Mouse (Mus musculus) hindbrain, embryonic 12.5 days (tissue): ENCODE measurements around the gene Atxn7l2. TPM values are rescaled to one million over a fixed set of nuclear protein-coding genes. Genes with fewer than 3 reads are reported as not detected.

ENCODE experiments used
- ATAC-seq: fragments of 200-750 bp; cut with Nextera tagmentation; 2 replicates; pipeline ENCODE4 v1.8.0; 2017; ENCODE audit warnings: moderate TSS enrichment; ENCODE audit not compliant: low FRiP score
- H3K27ac ChIP-seq: fragments of 300-500 bp; sonication (generic); 2 replicates; pipeline ENCODE4 v1.5.1; 2016; ENCODE audit warnings: mild to moderate bottlenecking
- H3K27me3 ChIP-seq: fragments of 300-500 bp; sonication (generic); 2 replicates; pipeline ENCODE4 v1.6.1; 2016; ENCODE audit warnings: mild to moderate bottlenecking
- H3K36me3 ChIP-seq: fragments of 300-500 bp; sonication (generic); 2 replicates; pipeline ENCODE4 v1.6.1; 2016; ENCODE audit warnings: mild to moderate bottlenecking
- H3K4me1 ChIP-seq: fragments of 300-500 bp; sonication (generic); 2 replicates; pipeline ENCODE4 v1.6.1; 2016
- H3K4me2 ChIP-seq: fragments of 300-500 bp; sonication (generic); replicated peaks from 2 replicates; pipeline ENCODE4 v1.6.1; 2016; ENCODE audit warnings: mild to moderate bottlenecking
- H3K4me3 ChIP-seq: fragments of 300-500 bp; sonication (generic); 2 replicates; pipeline ENCODE4 v1.5.1; 2016; ENCODE audit warnings: mild to moderate bottlenecking
- H3K9ac ChIP-seq: fragments of 300-500 bp; sonication (generic); 2 replicates; pipeline ENCODE4 v1.6.1; 2016; ENCODE audit warnings: mild to moderate bottlenecking, moderate library complexity
- H3K9me3 ChIP-seq: fragments of 300-500 bp; sonication (generic); replicated peaks from 2 replicates; pipeline ENCODE4 v1.6.1; 2016; ENCODE audit warnings: mild to moderate bottlenecking
- WGBS: fragments of 180-500 bp; shearing (Covaris S2); methylation state at CpG from one replicate; pipeline ENCODE4 v1.1.7; 2016; 5-methylcytosine and 5-hydroxymethylcytosine counted together
- polyA plus RNA-seq: library from polyadenylated mRNA; unstranded; fragments of >200 nt; fragmentation: Nextera tagmentation; extraction: Ambion mirVana; gene quantifications from 2 replicates; pipeline ENCODE4 v1.2.1, GENCODE M21; 2016

The Atxn7l2 gene
- polyA plus RNA-seq, 1 experiment from 2014 or later, result 27.6 TPM

DNA sequence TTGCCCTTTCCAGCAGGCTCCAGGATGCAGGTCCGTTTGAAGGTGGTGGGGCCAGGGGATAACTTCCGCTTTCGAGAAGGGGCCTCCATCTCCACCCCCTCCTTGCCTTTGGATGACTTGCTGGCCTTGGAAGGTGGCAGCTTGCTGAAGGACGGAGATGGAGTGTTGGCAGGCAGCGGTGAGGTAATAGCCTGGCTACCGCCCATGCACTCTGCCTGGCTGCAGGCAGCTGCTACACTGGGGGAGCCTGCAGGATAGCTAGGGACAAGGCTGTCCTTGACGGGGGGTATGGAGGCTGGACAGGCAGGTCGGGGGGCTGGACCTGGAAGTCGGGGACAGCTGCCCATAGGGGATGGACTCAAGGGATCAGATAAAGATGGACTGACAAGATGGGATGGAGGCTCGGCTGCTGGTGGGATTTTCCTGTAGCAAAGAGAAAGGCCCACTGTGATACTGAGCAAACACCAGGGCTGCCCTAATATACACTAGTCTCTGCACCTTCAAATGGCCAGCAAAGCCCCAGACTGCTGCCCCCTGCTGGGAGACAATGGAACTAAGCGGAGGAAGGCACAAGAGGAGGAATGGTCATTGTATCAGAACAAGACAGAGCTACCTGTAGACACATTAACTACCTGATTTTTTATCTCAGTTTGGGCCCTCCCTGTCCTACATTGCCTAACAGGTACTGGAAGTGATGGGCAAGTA is 7.0 kb downstream of the Atxn7l2 start:
- H3K9ac ChIP-seq, result no peak overlapping the region
- H3K27ac ChIP-seq, result 0 out of 2 replicates have a peak overlapping the region, but pooled peaks have one; percentile 4
- no peak overlapping the region for H3K4me2 ChIP-seq
- 83% methylated on average over 11 of the region's 11 CpGs for WGBS
- no peak overlapping the region for H3K4me3 ChIP-seq
- H3K9me3 ChIP-seq, result no peaks in the 10 kb centered on the region
- no peaks in the 10 kb centered on the region for H3K27me3 ChIP-seq
- peaks cover 71% of the 10 kb centered on the region for H3K36me3 ChIP-seq
- ATAC-seq, result no peak
- peaks cover 33% of the 10 kb centered on the region for H3K4me1 ChIP-seq

GRCm38 (mm10) chr3:108203212-108203611 is 7.5 kb downstream of the Atxn7l2 start:
- Histone ChIP-seq H3K27ac (no peak overlapping the region), H3K4me1 (peaks cover 27% of the 10 kb centered on the region), H3K9me3 (no peaks in the 10 kb centered on the region), H3K36me3 (peaks cover 73% of the 10 kb centered on the region), H3K4me2 (no peak overlapping the region), H3K9ac (no peak overlapping the region), H3K4me3 (no peak overlapping the region), H3K27me3 (no peaks in the 10 kb centered on the region)
- ATAC-seq, result no peak
- WGBS, result 90% methylated on average over 13 of the region's 13 CpGs

DNA sequence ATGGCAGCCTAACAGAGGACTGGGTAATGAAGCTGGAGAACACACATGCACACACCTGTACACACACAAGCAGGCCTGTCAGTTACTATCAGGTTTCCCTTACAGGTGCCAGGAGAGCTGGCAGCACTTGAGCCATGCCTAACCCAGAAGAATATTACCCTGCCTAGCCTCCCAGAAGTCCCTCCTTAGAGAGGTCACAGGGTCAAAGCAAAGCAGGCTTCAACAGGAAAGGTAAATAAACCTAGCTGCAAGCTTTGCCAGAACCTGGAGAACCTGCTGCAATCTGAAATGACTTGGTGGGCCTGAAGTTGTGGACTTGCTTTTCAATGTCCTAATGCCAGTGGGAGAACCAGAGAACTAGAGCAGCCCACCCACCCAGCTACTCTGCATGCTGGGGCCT is 8.2 kb downstream of the Atxn7l2 start:
- H3K4me1 ChIP-seq, result peaks cover 26% of the 10 kb centered on the region
- no peak overlapping the region for H3K4me3 ChIP-seq
- no peaks in the 10 kb centered on the region for H3K9me3 ChIP-seq
- no peak for ATAC-seq
- H3K4me2 ChIP-seq, result no peak overlapping the region
- peaks cover 69% of the 10 kb centered on the region for H3K36me3 ChIP-seq
- no peaks in the 10 kb centered on the region for H3K27me3 ChIP-seq
- H3K27ac ChIP-seq, result no peak overlapping the region
- H3K9ac ChIP-seq, result no peak overlapping the region

DNA sequence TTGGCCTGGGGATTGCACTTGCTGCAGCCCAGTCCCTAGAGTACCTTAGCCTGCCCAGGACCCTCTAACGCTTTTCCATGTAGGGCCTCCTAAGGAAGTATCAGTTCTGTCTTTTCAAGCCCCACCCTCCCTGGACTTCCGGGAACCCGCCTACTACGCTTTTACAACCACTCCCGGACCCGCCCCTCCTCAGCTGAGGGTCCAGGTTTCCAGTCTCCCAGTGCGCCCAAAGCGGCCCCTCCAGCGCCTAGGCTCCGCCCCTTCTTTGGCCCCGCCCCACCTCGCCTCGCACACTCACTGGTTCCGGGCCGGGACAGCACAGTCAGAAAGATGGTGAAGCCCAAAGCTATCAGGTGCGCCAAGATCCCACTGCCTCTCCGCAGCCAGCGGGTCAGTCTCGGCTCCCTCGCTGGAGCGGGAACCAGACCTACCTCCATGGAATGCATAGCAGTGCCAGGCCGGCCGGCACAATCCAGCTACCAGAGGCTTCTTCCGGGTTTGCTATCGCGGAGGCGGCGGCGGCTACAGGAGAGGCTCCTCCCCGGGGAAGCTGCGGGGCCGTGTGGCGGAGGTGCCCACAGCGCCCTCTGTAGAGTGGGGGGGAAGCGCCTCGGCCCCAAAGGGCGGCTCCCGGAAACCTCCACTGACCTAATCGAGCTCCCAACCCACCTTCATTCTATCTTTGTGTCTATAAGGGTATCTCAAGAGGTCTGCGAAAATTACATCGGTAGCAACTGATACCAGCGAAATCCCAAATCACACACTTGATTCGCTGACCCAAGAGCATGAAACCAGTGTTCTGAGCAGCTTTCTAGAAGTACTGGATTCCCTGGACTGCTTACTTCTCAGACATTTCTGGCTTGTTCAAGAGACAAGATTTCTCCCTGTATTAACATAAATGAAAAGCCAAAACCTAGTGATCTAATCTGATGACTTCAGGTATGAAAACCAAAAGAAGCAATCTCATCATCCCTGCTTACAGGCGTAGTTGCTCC is 10.1 kb downstream of the Atxn7l2 start, which contains the start of gene Cyb561d1:
Cyb561d1 (minus strand) TSS at position 884 of the 995 bp plus-strand sequence.
- Histone ChIP-seq H3K4me1 (peaks cover 45% of the 10 kb centered on the region), H3K9me3 (no peaks in the 10 kb centered on the region), H3K9ac (peak within 1 kb of the TSS; percentile 54), H3K4me3 (peak within 1 kb of the TSS; percentile 47), H3K27ac (peak within 1 kb of the TSS; percentile 83), H3K36me3 (peaks cover 50% of the 10 kb centered on the region), H3K27me3 (no peaks in the 10 kb centered on the region), H3K4me2 (peak within 1 kb of the TSS; percentile 57)
- ATAC-seq, result peak; percentile 80
- 3% methylated on average over 43 of the region's 44 CpGs for WGBS

DNA sequence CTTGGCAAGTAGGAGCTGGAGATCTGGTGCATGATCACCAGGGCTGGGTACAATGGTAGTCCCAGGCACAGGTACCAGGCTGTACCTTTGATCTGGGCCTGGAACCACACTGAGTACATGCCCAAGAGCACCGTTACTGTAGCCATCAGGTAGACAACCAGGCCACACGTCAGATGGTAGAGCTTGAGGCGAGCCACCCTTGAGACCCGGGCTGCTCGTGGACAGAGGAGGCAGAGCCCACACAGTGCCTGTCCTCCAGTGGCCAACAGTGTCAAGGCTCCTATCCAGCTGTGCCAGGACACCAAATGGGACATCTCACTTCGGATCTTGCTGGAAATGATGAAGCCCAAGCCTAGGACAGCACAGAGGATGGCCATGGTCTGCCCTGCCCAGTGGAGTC is 11.5 kb downstream of the Atxn7l2 start:
- H3K27me3 ChIP-seq, result no peaks in the 10 kb centered on the region
- H3K27ac ChIP-seq, result no peak overlapping the region
- H3K4me1 ChIP-seq, result peaks cover 48% of the 10 kb centered on the region
- ATAC-seq, result no peak
- H3K4me3 ChIP-seq, result no peak overlapping the region
- H3K9ac ChIP-seq, result no peak overlapping the region
- 93% methylated on average over 6 of the region's 6 CpGs for WGBS
- peaks cover 37% of the 10 kb centered on the region for H3K36me3 ChIP-seq
- H3K4me2 ChIP-seq, result no peak overlapping the region
- no peaks in the 10 kb centered on the region for H3K9me3 ChIP-seq

DNA sequence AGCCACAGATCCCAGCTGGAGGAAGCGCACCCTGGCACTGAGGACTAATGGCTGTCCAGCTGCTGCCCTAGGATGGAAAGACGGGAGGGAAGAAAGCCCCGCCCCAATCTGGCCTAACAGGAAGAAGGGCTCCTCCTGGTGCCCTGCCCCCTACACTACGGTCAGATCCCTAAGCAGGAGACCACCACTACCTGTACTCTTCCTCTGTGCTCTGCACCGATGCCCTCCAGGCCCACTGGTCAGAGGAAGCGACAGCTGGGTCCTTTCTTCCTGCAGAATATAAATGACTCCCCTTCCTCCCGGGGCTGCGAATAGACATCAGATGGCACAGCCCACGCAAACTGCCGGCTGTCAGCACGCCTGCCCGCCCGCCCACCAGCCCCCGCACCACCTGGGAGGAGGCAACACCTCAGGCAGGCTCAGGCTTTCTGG is 13.7 kb downstream of the Atxn7l2 start:
- ATAC-seq, result peak; percentile 59
- H3K4me3 ChIP-seq, result no peak overlapping the region
- 20% methylated on average over 14 of the region's 14 CpGs for WGBS
- peak overlapping the region; percentile 45; the same call in 1 of the 2 replicates for H3K9ac ChIP-seq
- H3K9me3 ChIP-seq, result no peaks in the 10 kb centered on the region
- H3K27me3 ChIP-seq, result no peaks in the 10 kb centered on the region
- H3K4me1 ChIP-seq, result peaks cover 44% of the 10 kb centered on the region
- peaks cover 18% of the 10 kb centered on the region; the same call in 1 of the 2 replicates for H3K36me3 ChIP-seq
- peak overlapping the region; percentile 82 for H3K27ac ChIP-seq
- peak overlapping the region; percentile 35 for H3K4me2 ChIP-seq

- no peak for ATAC-seq
- Histone ChIP-seq H3K9me3 (no peaks in the 10 kb centered on the region), H3K9ac (0 out of 2 replicates have a peak overlapping the region, but pooled peaks have one; percentile 45), H3K36me3 (peaks cover 15% of the 10 kb centered on the region; the same call in 1 of the 2 replicates), H3K4me1 (peaks cover 40% of the 10 kb centered on the region), H3K4me3 (no peak overlapping the region), H3K27me3 (no peaks in the 10 kb centered on the region), H3K4me2 (no peak overlapping the region), H3K27ac (peak overlapping the region; percentile 82)
- 76% methylated on average over 7 of the region's 7 CpGs for WGBS
Observed at GRCm38 (mm10) chr3:108195941-108196590, 14.7 kb downstream of the Atxn7l2 start.

DNA sequence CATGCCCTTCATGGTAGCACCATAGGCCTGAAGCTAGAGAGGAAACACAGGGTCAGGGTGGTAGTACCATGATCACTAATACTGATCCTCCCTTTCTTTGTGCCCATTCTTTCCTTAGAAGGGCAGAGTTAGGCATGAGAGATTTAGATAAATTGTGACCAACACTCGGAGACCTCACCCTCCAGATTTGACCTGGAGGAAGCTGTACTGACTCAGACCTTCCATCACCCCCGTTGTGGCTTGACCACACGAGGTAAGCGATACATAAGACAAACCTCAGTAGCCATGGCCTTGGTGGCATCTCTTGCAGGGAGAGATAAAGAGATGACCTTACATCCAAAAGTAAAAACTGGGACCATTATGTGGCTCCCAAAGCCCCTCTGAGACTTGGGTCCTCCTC is 15.4 kb downstream of the Atxn7l2 start:
- Histone ChIP-seq H3K9me3 (no peaks in the 10 kb centered on the region), H3K4me2 (no peak overlapping the region), H3K27ac (peak overlapping the region; percentile 82; the same call in 1 of the 2 replicates), H3K9ac (no peak overlapping the region), H3K4me3 (no peak overlapping the region), H3K4me1 (peaks cover 34% of the 10 kb centered on the region), H3K27me3 (no peaks in the 10 kb centered on the region), H3K36me3 (peaks cover 18% of the 10 kb centered on the region; the same call in 1 of the 2 replicates)
- ATAC-seq, result no peak
- WGBS, result 90% methylated on average over 4 of the region's 4 CpGs

- WGBS, result 75% methylated on average over 4 of the region's 4 CpGs
- Histone ChIP-seq H3K27me3 (no peaks in the 10 kb centered on the region), H3K4me3 (no peak overlapping the region), H3K27ac (no peak overlapping the region), H3K4me1 (peaks cover 37% of the 10 kb centered on the region), H3K9ac (0 out of 2 replicates have a peak overlapping the region, but pooled peaks have one; percentile 18), H3K4me2 (no peak overlapping the region), H3K36me3 (peaks cover 10% of the 10 kb centered on the region; the same call in 1 of the 2 replicates), H3K9me3 (no peaks in the 10 kb centered on the region)
- ATAC-seq, result no peak
Observed at GRCm38 (mm10) chr3:108193686-108194085, 17.0 kb downstream of the Atxn7l2 start.

GRCm38 (mm10) chr3:108189897-108190296 is 20.8 kb downstream of the Atxn7l2 start:
- Histone ChIP-seq H3K4me1 (peaks cover 34% of the 10 kb centered on the region), H3K9ac (0 out of 2 replicates have a peak overlapping the region, but pooled peaks have one; percentile 2), H3K4me3 (no peak overlapping the region), H3K4me2 (peak overlapping the region; percentile 16; the same call in 1 of the 2 replicates), H3K36me3 (0 out of 2 replicates have a peak, but pooled peaks cover 4% of the 10 kb centered on the region), H3K27me3 (peaks cover 12% of the 10 kb centered on the region), H3K27ac (no peak overlapping the region), H3K9me3 (no peaks in the 10 kb centered on the region)
- no peak for ATAC-seq
- 74% methylated on average over 5 of the region's 5 CpGs for WGBS

DNA sequence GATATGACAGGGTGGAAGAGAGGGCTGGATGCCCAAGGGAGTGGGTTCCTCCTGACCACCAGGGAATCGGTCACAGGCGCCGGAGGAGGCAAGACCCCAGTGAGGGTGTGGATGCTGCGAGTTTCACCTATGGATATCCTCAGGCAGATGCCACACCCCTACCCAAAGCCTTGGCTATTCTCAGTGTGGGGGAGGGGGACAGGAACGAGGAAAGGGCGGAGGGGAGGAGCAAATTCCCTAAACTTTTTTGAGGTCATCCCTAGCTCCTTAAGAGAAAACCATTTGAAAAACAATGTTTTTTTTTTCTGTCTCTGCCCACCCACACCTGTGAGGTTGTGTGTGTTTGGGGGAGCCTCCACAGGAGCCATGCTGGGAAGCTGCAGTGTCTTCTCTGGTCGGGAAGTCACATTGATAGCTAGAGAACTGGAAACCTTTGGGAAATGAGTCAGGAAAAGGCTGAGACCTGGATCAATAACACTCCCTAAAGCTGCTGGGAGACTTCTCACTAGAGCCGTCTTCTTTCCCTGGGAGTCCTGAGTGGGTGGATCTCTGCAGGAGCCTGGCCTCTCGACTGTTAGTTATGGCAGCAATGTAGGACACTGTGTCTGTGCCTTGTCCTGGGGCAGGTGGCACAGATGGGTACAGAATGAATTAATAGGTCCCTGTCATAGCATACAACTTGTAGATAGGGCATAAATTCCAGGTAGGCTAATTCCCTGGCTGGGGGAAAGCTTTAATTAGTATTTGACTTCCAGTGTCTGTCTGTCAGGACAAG is 21.8 kb downstream of the Atxn7l2 start:
- H3K4me1 ChIP-seq, result peaks cover 34% of the 10 kb centered on the region
- no peaks in the 10 kb centered on the region for H3K9me3 ChIP-seq
- ATAC-seq, result no peak
- H3K36me3 ChIP-seq, result 0 out of 2 replicates have a peak, but pooled peaks cover 4% of the 10 kb centered on the region
- no peak overlapping the region for H3K4me3 ChIP-seq
- 69% methylated on average over 9 of the region's 9 CpGs for WGBS
- no peak overlapping the region for H3K27ac ChIP-seq
- H3K9ac ChIP-seq, result no peak overlapping the region
- peaks cover 16% of the 10 kb centered on the region for H3K27me3 ChIP-seq
- 0 out of 2 replicates have a peak overlapping the region, but pooled peaks have one; percentile 16 for H3K4me2 ChIP-seq
